Mouse (Mus musculus) CD8-positive naive resting alpha-beta T cell, adult 2 months (primary cell): ENCODE data around the gene 1700029F12Rik.
A peak's percentile ranks its signal among the peaks of the same experiment; 100 is the strongest.

Source experiments
- DNase-seq, 2 experiments: peaks; one replicate each; pipeline ENCODE4 v3.0.0; 2022; ENCODE audit warnings: low read depth in 2 of 2, low spot score in 2 of 2

1700029F12Rik gene

DNA sequence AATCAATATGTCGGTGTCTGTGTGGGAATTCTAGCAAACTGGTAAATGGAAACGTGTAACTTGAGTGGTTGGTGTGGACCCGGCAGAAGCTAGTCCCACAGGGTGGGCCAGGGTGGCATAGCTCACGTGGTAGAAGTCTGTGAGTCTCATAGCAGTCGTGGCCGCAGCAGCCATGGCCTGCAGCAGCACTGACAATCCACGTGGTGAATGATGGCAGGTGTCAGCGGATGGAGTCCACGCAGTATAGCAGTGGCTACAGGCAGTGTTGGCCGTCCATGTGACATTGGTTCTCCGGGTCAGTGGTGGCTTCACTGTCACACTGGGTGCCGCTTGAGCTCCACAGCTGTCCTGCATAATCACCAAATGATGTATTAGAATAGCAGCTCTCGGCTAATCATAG lies 4.1 kb downstream of the 1700029F12Rik start:
- no peak for DNase-seq

DNA sequence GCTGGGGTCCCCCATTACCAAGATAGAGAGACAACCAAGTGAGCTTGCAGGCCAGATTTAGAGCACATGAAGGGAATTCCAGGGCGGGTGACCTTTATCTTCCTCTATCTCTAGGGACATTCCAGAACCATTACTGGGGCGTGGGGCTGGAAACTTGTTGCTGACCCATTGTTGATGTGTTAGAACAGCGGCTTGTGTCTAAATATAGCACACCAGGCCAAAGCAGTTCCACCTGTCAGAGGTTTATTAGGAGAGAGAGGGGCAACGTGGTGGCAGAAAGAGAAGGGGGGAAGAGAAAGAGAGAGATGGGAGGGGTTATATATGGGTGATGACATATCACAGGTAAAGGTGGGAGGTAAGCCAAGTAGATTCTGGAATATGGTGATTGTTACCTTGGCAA lies 12.3 kb downstream of the 1700029F12Rik start:
- no peak for DNase-seq

DNA sequence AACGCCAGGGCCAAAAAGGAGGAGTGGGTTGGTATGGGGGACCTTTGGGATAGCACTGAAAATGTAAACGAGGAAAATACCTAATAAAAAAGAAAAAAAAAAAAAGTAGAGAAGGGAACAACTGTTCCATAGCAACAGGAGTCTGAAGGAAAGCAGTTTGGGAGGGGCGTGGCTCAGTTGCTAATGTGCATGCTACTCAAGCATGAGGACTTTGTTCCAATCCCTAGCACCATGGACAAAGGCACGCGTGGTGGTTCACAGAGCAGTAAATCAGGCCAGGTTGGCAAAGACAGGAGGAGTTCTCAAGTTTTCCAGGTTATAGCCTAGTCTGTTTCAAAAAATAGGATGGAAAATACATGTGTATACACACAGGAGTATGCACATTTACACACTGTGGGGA lies 14.0 kb downstream of the 1700029F12Rik start:
- no peak for DNase-seq

DNA sequence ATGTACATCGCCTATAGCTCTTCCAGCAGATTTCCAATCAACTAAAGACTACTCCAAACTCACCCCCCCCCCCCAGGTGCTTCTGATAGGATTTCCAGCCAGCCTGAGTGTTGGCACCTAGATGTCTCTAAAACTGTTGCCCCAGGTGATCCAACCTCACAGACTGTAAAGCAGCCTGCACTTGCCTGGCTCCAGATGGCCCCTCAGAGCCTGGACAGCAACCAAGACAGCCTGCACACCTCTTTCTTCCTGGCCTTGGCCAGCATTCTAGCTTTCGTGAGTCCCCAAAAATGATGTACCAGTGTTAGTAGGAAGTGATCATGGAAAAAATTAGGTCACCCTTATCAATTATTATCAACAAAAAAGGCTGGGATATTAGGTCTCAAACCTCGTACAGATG lies 16.5 kb downstream of the 1700029F12Rik start:
- DNase-seq = no peak

DNA sequence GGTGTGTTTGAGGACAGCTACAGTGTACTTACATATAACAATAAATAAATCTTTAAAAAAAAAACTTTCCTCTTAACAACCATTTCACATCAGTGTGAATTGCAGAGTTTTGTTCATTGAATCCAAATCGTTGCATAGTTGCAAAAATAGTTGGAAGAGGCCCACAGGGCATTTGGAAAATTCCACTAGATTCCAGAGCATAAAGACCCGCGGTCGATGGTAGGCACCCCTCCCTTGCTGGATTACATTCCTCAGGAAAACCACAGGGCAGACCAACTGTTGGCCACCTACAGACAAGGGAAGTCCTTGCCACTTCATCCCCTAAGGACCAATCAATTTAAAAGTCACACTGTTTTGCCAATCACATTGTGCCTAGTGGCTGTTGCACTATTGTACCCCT lies 19.8 kb downstream of the 1700029F12Rik start:
- DNase-seq = no peak

DNA sequence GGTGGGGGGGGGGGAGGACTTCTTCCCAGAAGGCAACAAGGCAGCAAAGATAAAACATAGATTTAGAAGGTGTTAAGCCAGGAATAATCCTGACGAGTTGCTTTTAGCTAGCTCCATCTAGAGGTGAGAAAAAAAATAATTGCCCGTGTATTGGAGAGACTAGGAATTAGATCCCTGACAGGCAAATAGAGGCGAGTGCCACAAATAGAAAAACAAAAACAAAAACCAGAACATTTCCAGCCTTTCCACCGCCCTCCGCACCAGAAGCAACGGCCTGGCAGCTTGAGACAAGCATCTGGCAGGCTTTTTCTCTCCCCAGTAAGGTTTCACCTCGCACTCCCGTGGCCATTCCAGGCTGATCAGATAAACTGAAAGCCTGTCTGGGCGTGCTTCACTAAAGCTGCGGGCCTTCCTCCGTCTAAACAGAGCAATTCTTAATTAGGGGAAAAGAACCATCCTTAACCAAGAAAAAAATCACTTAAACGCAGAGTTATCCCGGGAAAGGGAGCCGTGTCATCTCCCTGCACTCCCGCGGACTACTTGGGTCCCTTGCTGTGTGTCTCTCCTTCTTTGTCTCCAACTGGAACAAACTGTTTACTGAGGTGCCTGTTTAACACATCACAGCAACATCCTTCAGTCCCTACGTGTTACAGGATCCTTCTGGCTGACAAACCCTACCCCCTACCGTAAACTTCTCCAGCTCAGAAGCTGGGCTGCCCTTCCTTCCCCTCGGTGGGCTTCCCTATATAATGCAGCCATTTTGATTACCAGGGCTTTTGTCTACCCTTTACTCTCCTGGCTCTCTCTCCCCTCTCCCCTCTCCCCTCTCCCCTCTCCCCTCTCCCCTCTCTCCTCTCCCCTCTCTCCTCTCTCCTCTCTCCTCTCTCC lies 25.7 kb downstream of the 1700029F12Rik start:
- DNase-seq = peak in 1 of 2 experiments; percentile 5

DNA sequence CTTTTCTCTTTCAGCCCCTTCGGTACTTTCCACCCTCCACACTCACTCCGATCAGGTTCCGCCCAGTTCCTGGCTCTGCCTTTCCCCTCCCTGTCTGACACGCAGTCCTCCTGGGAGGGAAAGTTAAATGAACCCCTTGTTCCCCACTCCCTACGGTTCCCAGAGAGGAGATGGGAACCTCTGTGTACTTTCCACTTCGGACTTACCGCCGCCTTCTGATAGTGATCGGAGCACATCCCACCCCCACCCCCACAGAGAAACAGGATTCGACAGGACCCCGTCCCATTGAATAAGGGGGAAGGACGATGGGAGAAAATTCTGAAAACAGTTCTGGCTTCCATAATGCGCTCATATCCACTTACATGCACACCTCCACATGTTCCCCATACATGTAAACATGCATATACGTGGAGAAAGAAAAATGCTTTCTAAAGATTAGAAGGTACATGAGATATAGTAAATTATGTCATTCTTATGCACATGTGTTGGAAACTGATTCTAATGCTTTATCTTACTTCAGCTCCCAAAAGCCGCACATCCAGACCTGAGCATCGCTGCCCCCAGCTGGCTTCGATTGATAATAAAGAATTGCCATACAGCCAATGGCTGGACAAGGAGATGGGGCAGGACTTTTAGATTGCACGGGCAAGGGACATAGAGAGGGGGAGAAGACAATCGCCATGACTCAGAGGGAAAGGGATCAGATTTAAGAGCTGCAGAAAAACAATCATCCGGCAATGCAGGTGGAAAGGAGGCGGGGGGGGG lies 26.5 kb downstream of the 1700029F12Rik start:
- DNase-seq = no peak

DNA sequence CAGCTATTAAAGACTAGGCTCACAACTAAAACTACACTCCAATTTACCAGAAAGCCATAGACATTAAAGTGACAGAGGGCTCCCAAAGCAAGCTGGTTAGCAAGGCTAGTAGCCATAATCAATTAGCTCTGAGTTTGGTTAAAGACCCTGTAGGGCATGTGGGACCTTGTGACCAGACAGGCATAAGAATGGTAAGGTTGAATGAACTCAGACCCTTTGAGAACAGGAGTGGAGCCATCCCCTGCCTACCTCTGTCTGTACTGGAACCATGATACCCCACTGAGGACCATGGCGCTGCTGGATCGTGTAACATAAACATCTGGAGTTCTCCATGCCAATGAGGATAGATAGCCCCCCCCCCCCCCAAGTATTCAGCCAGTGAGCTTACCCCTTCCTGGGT lies 27.4 kb downstream of the 1700029F12Rik start:
- no peak for DNase-seq

DNA sequence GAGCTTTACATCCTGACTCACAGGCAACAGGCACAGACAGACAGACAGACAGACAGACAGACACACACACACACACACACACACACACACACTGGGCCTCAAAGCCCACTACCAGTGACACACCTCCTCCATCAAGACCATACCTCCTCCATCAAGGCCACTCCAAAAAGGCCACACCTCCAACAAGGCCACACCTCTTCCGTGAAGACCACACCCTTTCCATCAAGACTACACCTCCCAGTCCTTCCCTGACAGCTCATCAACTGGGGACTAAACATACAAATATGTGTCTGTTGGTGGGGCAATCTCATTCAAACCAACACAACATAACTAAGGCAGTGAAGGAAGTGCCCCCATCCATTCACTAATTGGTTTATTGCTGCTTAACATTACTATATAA lies 37.1 kb downstream of the 1700029F12Rik start:
- no peak for DNase-seq

DNA sequence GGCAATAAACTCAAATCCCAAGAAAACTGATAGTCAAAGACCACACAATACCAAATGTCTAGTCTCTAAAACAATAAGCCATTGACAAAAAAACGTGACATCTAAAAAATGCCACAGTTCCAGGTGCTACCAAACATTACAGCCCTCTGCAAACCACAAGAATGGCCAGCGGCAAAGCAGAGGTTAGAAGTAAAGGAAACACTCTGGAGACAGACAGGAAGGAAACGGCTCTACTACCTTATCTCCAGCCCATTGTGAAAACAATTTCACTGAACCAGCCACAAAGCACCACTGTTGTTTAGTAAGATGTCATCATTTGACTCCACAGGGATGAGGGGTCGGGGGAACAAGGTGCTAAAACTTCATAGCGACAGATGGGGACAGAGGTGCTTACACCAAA lies 38.9 kb downstream of the 1700029F12Rik start:
- DNase-seq = peak in 1 of 2 experiments; percentile 9

DNA sequence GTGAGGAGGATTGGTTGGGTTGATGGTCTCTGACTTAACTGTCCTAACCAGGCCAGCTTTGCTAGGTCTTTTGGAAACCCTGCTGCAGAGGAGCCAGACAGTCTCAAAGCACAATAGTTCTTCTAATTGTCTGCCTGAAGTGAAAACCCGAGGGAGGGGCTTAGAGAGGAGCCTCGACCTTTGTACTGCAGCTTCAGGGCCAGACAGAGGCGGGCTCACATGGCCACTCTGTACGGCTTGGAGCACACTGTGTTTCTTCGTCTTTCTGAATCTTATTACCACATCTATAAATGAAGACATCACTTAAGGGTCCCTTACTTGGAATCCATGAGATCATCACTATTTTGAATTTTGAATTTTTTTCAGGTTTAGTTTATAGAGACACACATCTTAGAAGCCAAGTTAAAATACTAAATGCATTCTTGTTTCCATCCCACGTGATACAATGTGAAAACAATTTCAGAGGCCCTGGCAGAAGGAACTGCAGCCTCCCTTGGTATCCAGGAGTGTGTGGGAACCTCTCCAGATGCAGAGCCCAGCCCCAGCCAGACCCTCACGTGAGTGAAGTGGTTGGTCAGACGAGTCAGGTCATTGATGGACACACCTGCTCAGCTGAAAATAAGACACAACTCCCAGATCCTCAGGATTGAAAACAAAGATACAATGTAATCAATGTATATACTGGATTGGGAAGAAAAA lies 40.7 kb downstream of the 1700029F12Rik start:
- DNase-seq = no peak

DNA sequence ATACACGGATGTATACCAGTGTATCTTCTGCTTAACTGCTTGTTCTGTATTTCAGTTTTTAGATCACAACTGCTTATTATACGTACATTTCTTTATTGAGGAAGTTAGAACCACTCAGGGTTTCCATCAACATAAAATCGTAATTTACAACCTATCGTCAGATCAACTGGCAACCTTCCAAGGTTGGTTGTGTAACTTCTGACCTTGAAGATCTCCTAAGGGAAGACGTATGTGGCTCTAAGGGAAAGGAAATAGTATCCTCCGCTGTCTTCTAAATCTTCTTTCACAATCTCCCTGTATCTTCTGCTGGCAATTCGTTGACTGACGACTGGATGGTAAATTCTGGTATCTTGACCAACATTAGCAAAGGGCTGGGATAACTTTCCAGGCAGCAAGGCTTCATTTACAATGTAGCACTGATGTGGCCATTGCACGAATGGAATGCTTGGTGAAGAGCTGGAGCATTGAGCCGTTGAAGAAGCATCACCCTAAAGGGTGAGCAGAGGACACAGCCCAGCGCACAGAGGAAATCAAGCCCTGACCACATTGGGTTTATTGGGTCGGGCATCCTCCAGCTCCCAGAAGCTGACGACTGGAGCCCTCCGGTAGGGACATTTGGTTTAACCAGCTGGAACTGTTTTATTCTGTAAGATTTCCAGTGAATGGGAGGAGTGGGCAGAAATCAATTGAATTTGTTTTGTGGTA lies 43.4 kb downstream of the 1700029F12Rik start:
- DNase-seq = no peak

DNA sequence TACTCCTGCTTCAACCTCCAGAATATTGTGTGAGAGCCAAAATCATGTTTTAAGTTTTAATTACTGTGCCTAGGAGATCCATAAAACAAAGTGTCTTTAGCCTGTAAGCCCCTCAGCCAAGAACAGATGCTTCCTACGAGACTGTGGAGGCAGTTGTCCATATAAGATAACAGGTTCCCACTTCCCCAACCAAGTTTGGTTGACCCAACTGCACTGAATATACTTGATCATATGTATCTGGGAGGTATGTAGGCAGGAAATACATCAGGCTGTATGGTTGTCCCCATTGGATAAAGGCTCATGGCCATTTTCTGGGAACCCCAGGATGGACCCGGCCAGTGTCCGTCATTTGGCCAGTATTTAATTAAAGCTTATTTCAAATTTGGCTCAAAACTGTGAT lies 44.1 kb downstream of the 1700029F12Rik start:
- no peak for DNase-seq

DNA sequence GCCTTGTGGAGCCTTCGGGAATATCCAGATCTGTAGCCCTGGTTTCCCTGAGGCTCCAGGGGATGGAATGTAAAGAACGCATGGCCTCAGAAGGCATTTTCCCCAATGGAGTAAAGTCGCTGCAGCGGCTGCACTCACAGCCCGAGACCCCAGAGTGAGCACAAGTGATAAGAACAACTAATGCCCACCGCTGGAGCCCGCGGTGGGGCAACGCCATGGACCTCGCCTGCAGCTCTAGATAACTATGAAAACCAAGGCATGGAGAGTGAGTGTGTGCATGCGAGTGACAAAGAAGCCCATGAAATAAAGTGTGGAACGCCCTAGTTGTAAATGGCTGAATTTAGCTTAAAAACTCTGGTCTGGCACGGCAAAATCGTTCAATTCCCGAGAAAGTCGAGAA lies 45.0 kb downstream of the 1700029F12Rik start:
- DNase-seq = no peak

DNA sequence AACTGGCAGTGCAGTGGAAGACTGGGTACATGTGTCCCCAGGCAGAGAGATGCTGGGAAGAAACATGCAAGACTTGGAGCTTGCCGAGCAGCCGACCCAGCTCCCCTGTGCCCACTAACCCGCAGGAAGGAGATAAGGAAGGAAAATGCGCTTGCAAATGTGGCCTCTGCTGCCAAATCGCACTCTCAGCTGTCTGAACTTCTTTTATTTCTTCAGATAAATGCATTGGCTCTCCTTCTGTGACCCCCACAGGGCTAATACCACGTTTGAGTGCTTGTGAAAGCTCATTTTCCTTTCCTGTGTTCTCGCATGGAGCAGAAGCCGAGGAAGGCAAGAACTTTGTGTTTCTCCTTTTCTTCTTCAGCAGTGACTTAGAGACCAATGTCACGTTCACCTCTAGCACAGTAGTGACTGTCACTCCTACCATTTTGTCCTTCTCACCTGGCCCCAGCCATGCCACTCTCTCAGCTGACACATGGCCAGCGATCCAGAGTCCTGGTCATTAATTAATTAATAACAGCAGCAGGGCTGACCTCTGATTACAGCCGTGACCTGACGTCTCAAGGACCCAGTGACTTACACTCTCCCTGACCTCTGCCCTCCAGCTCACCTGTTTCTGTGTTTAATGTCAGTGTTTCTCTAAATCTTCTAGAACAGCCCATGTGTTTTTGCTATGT lies 48.4 kb downstream of the 1700029F12Rik start:
- no peak for DNase-seq

DNA sequence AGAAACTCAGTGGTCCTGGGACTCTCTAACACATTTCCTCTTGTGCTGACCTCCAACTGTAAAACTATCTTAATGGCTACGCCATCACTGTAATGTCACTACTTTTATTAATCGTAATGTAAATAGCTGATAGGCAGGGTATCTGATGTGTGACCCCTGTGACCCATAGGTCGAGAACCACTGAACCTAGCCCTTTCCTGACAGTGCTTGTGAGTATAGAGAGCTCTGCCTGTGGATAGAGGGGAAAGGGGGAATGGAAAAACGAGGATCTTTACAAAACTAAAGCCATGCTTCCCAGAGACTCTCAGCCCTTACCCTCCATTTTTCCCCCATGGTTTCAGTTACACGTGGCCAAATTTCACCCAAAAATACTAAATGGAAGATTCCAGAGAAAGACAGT lies 49.5 kb downstream of the 1700029F12Rik start:
- DNase-seq = no peak

DNA sequence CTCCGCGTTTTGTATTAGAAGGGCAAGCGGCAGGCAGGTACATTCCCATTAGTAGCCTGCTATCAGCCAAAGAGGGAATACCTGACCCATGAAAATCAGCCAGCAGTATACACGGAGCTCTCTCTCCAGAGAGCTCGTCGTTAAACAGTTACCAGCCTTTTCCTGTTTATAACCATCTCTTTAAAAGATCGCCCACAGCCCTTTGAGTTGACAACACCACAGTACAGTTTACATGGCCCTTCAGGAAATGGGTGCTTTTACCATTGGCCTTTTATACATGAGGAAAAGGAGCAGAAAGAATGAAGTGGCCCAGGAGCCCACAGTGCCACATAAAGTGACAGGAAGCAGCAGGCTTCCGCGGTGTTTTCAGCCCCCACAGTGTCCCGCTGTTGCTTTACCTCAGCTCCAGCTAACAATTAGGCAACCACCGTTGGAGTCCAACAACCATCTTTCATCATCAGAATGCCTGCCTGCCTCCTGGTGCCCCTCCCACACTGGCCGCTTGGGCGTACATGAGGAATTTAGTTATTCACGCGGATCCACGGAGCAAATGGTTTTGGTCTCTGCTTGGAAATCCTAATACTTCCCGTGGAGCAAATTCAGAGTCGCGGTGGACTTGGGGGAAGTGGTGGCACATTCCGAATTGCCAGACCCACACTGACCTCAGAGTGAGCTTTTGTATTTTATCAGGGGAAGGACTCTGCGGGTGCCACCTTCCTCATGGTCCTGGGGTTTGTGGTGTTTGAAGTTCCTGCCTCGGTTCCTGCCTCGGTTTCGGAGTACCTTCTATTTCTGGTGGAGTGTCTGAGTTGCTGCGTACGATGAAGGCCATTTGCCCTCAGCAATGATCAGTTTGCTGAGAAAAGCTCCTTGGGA lies 50.7 kb downstream of the 1700029F12Rik start:
- peak in 1 of 2 experiments; percentile 28 for DNase-seq

DNA sequence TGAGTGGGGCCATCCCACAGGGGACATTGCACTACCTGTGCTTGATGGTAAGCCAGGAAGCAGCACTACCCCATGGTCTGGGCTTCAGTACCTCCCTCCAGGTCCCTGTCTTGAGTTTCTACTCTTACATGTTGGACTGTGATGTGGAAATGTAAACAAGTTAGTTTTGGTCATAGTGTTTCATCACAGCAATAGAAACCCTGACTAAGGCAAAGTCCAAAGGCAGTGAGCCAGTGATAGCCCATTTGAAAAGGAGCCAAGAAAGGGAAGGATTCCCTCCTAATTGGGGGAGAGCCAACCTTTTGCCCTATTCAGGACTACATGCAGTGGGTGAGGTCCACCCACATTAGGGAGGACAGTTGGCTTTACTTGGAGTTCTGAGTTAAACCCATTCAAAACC lies 53.6 kb downstream of the 1700029F12Rik start:
- DNase-seq = no peak

DNA sequence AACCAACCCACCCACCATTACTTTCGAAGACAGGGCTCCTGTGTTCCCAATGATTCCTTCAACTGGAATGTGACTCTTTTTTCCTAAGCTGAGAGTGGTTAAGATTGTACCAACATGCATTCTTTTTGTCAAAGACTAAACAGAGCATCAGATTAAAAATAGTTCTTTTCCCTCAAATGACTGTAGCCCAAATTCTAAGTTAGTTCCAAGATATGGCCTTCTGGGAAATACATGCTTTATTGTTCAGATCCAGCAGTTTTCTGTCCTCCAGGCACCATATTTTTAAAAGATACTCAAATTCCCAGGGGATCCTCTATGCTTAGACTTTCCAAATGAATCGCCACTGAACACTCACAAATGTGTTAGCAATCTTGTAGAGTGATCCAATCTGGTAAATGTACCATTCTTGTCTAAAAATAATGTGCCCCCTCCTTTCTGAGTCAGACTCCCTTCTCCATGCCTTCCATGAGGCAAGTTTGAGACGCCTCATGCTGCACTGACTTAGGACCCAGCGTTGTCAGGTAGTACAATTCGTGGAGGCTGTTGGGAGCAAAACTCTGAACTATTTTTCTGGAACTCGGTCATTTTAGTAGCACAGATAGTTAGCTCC lies 57.1 kb downstream of the 1700029F12Rik start:
- DNase-seq = no peak
